Mouse (Mus musculus) brain, embryonic 14.5 days (tissue): ENCODE measurements at regions not wholly inside any gene's neighbourhood (a gene's known extent, or its start where the extent isn't known, plus 50 kb on each side); places are given as distances from the start of the nearest gene placed in this dataset.

ENCODE experiments used
- CTCF ChIP-seq: fragments of 200-500 bp; IDR thresholded peaks from 2 replicates; pipeline ENCODE4 v1.5.1; 2012; ENCODE audit warnings: inconsistent platforms, mild to moderate bottlenecking, moderate library complexity, borderline replicate concordance; ENCODE audit not compliant: insufficient read depth, insufficient read length; ENCODE audit errors: extremely low read depth
- POLR2A ChIP-seq: fragments of 200-500 bp; IDR thresholded peaks from 2 replicates; pipeline ENCODE4 v1.6.1; 2012; ENCODE audit warnings: mild to moderate bottlenecking, inconsistent platforms, borderline replicate concordance; ENCODE audit not compliant: poor library complexity, insufficient read depth, insufficient read length, severe bottlenecking; ENCODE audit errors: extremely low read depth

DNA sequence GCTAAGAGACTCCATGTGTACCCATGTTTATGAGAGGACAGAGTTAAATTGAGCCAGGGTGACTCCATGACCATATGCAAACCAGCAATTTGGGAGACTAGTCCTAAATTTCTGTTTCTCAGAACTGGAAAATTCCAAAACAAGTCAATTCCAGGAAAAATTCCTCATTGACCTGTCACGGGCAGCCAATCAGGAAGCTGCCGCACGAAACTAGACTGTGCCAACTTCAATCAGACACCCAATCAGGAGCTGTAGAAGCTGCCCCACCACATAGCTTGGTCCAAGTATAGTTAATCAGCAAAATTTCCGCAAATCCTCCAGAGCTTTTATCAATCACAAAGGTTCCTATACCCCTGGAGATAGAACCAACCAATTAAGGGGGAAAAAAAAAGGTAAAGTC lies 331.5 kb upstream of the Tmem229a start:
- no peak for TF ChIP-seq CTCF
- no peak for TF ChIP-seq POLR2A
